Mouse (Mus musculus) embryonic facial prominence, embryonic 10.5 days (tissue): ENCODE measurements around the gene Abcb1b. TPM values are rescaled to one million over a fixed set of nuclear protein-coding genes. Genes with fewer than 3 reads are reported as not detected.
"Not testable (repeated sequence)": the region's sequence is repeated elsewhere in the genome, so short reads cannot be mapped to it uniquely, and the experiment has no call there.

ENCODE experiments used
- DNase-seq: peaks from one replicate; pipeline ENCODE4 v3.0.0-alpha.2; 2017; ENCODE audit warnings: low spot score
- H3K27ac ChIP-seq: fragments of 300-500 bp; sonication (generic); replicated peaks from 2 replicates; pipeline ENCODE4 v1.5.1; 2016; ENCODE audit warnings: mild to moderate bottlenecking
- H3K27me3 ChIP-seq: fragments of 300-500 bp; sonication (generic); replicated peaks from 2 replicates; pipeline ENCODE4 v1.6.1; 2016; ENCODE audit warnings: low read depth, mild to moderate bottlenecking; ENCODE audit not compliant: poor library complexity, severe bottlenecking
- H3K36me3 ChIP-seq: fragments of 300-500 bp; sonication (generic); replicated peaks from 2 replicates; pipeline ENCODE4 v1.6.1; 2016; ENCODE audit warnings: mild to moderate bottlenecking, moderate library complexity
- H3K4me1 ChIP-seq: fragments of 300-500 bp; sonication (generic); 2 replicates; pipeline ENCODE4 v1.6.1; 2016
- H3K4me3 ChIP-seq: fragments of 300-500 bp; sonication (generic); 2 replicates; pipeline ENCODE4 v1.5.1; 2016; ENCODE audit warnings: mild to moderate bottlenecking, moderate library complexity
- H3K9me3 ChIP-seq: fragments of 300-500 bp; sonication (generic); 2 replicates; pipeline ENCODE4 v1.6.1; 2016; ENCODE audit warnings: mild to moderate bottlenecking
- WGBS: fragments of 180-500 bp; shearing (Covaris S2); methylation state at CpG from one replicate; pipeline ENCODE4 v1.1.7; 2016; 5-methylcytosine and 5-hydroxymethylcytosine counted together
- polyA plus RNA-seq: library from polyadenylated mRNA; unstranded; fragments of >200 nt; fragmentation: Nextera tagmentation; extraction: Ambion mirVana; gene quantifications from 2 replicates; pipeline ENCODE4 v1.2.1, GENCODE M21; 2016

Abcb1b gene
- 0.95 and 1.2 TPM in 2 replicates for polyA plus RNA-seq

GRCm38 (mm10) chr5:8797987-8798751 is at the start of gene Abcb1b:
TSS of gene Abcb1b (plus strand) at chr5:8798147.
- no peaks in the 10 kb centered on the region for H3K9me3 ChIP-seq
- no peaks in the 10 kb centered on the region for H3K36me3 ChIP-seq
- peak; percentile 66 for DNase-seq
- peak within 1 kb of the TSS; percentile 71 for H3K4me3 ChIP-seq
- H3K27ac ChIP-seq: peak within 1 kb of the TSS; percentile 69
- H3K4me1 ChIP-seq: no peaks in the 10 kb centered on the region
- under 1% methylated on average over 48 of the region's 48 CpGs for WGBS
- peaks cover 9% of the 10 kb centered on the region for H3K27me3 ChIP-seq

GRCm38 (mm10) chr5:8772866-8773265 is 25.1 kb upstream of the Abcb1b start:
- no peaks in the 10 kb centered on the region for H3K27me3 ChIP-seq
- H3K27ac ChIP-seq: no peak overlapping the region
- H3K36me3 ChIP-seq: no peaks in the 10 kb centered on the region
- no peak for DNase-seq
- no peaks in the 10 kb centered on the region for H3K4me1 ChIP-seq
- WGBS: 77% methylated on average over 3 of the region's 3 CpGs
- no peak overlapping the region for H3K4me3 ChIP-seq
- H3K9me3 ChIP-seq: no peaks in the 10 kb centered on the region

GRCm38 (mm10) chr5:8778311-8778710 is 19.6 kb upstream of the Abcb1b start:
- Histone ChIP-seq H3K9me3 (no peaks in the 10 kb centered on the region), H3K4me3 (no peak overlapping the region), H3K27ac (no peak overlapping the region), H3K4me1 (no peaks in the 10 kb centered on the region), H3K27me3 (no peaks in the 10 kb centered on the region), H3K36me3 (no peaks in the 10 kb centered on the region)
- DNase-seq: no peak
- WGBS: 87% methylated on average over 2 of the region's 2 CpGs

GRCm38 (mm10) chr5:8778751-8779150 is 19.2 kb upstream of the Abcb1b start:
- Histone ChIP-seq H3K36me3 (no peaks in the 10 kb centered on the region), H3K4me1 (no peaks in the 10 kb centered on the region), H3K27ac (no peak overlapping the region), H3K9me3 (no peaks in the 10 kb centered on the region), H3K4me3 (no peak overlapping the region), H3K27me3 (no peaks in the 10 kb centered on the region)
- 93% methylated on average over 2 of the region's 2 CpGs for WGBS
- DNase-seq: no peak

- DNase-seq: no peak
- H3K4me1 ChIP-seq: no peaks in the 10 kb centered on the region
- H3K36me3 ChIP-seq: no peaks in the 10 kb centered on the region
- H3K4me3 ChIP-seq: no peak overlapping the region
- no peak overlapping the region for H3K27ac ChIP-seq
- H3K9me3 ChIP-seq: no peaks in the 10 kb centered on the region
- WGBS: 85% methylated on average over 4 of the region's 4 CpGs
- peaks cover 8% of the 10 kb centered on the region; the same call in 1 of the 2 replicates for H3K27me3 ChIP-seq
These were observed 5.7 kb upstream of the Abcb1b start for GRCm38 (mm10) chr5:8792281-8792680.

GRCm38 (mm10) chr5:8798752-8799115 is 787 bp downstream of the Abcb1b start:
- H3K27me3 ChIP-seq: peaks cover 9% of the 10 kb centered on the region
- no peak for DNase-seq
- H3K36me3 ChIP-seq: no peaks in the 10 kb centered on the region
- H3K9me3 ChIP-seq: no peaks in the 10 kb centered on the region
- 0 out of 2 replicates have a peak overlapping the region, but pooled peaks have one; percentile 69 for H3K27ac ChIP-seq
- peak overlapping the region; percentile 71 for H3K4me3 ChIP-seq
- no peaks in the 10 kb centered on the region for H3K4me1 ChIP-seq
- WGBS: 29% methylated on average over 10 of the region's 10 CpGs

- WGBS: 91% methylated on average over 5 of the region's 5 CpGs
- no peaks in the 10 kb centered on the region for H3K36me3 ChIP-seq
- no peak overlapping the region for H3K27ac ChIP-seq
- H3K4me1 ChIP-seq: no peaks in the 10 kb centered on the region
- DNase-seq: no peak
- H3K27me3 ChIP-seq: no peaks in the 10 kb centered on the region
- no peak overlapping the region for H3K4me3 ChIP-seq
- no peaks in the 10 kb centered on the region for H3K9me3 ChIP-seq
These were observed 7.8 kb downstream of the Abcb1b start for GRCm38 (mm10) chr5:8805742-8806141.

- H3K27ac ChIP-seq: no peak overlapping the region
- DNase-seq: no peak
- no peaks in the 10 kb centered on the region for H3K27me3 ChIP-seq
- H3K9me3 ChIP-seq: no peaks in the 10 kb centered on the region
- no peaks in the 10 kb centered on the region for H3K4me1 ChIP-seq
- no peak overlapping the region for H3K4me3 ChIP-seq
- H3K36me3 ChIP-seq: no peaks in the 10 kb centered on the region
- 87% methylated on average over 9 of the region's 9 CpGs for WGBS
These were observed 9.4 kb downstream of the Abcb1b start for GRCm38 (mm10) chr5:8807137-8808004.

- H3K36me3 ChIP-seq: no peaks in the 10 kb centered on the region
- no peak for DNase-seq
- H3K4me1 ChIP-seq: no peaks in the 10 kb centered on the region
- WGBS: 81% methylated on average over 1 of the region's 1 CpGs
- H3K27me3 ChIP-seq: no peaks in the 10 kb centered on the region
- no peak overlapping the region for H3K27ac ChIP-seq
- no peak overlapping the region for H3K4me3 ChIP-seq
- no peaks in the 10 kb centered on the region for H3K9me3 ChIP-seq
These were observed 15.9 kb downstream of the Abcb1b start for GRCm38 (mm10) chr5:8813872-8814271.

- peaks cover 9% of the 10 kb centered on the region for H3K4me1 ChIP-seq
- no peaks in the 10 kb centered on the region for H3K9me3 ChIP-seq
- 0 out of 2 replicates have a peak overlapping the region, but pooled peaks have one; percentile 30 for H3K27ac ChIP-seq
- no peaks in the 10 kb centered on the region for H3K36me3 ChIP-seq
- peak overlapping the region; percentile 48 for H3K4me3 ChIP-seq
- peak; percentile 32 for DNase-seq
- WGBS: 12% methylated on average over 7 of the region's 8 CpGs
- H3K27me3 ChIP-seq: no peaks in the 10 kb centered on the region
These were observed 22.0 kb downstream of the Abcb1b start for GRCm38 (mm10) chr5:8819635-8820591.

GRCm38 (mm10) chr5:8820592-8821104 is 22.7 kb downstream of the Abcb1b start:
- WGBS: 1% methylated on average over 5 of the region's 6 CpGs
- not testable (repeated sequence) for H3K36me3 ChIP-seq, DNase-seq, H3K27ac ChIP-seq, H3K9me3 ChIP-seq, H3K27me3 ChIP-seq, H3K4me1 ChIP-seq
- H3K4me3 ChIP-seq: peak overlapping the region; percentile 48; the same call in 1 of the 2 replicates
